ENCODE assay signal across 31 mouse cellular contexts in the genomic region with DNA sequence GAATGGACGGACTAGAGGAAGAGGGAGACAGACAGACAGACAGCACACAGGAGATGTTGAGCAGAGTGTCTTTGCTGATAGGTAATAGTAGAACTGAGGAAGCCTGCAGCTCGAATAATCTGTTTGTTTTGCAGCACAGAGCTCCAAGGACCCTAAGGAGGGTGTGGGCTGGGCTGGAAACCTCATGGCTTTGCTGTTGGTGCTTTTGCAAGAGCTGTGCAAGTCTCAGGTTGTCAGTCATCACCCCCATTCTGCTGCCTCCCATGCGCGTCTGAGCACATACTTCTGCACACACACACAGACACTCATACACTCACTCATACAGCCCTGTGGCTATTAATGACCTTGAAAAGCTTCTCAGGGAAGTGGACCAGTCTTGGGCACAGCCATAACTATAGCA. TPM values are rescaled to one million over a fixed set of nuclear protein-coding genes. Genes with fewer than 3 reads are reported as not detected.
DNase-seq lines count a peak whose midpoint lies in the region; ATAC-seq and TF ChIP-seq lines count a peak whose summit lies in the region.
"Had no signal": no experiment of that assay in that cellular context is flagged by ENCODE, and none has a peak within 500 bp of the region (broad histone marks: within the 10 kb centered on the region; RNA-seq: fewer than 3 reads in every experiment).

No protein-coding gene starts in this region.

- no peak for TF ChIP-seq CTCF in liver, postnatal 0 days (IDR thresholded peaks at IDR 0.05; ENCODE audit: low read depth)

- peaks cover 29% of the 10 kb centered on the region for H3K4me1 ChIP-seq in heart, embryonic 13.5 days
- no peaks in the 10 kb centered on the region for H3K4me1 ChIP-seq in liver, postnatal 0 days (ENCODE audit: insufficient read depth)
- H3K4me1 ChIP-seq in limb, embryonic 14.5 days (ENCODE audit: control insufficient read depth, insufficient read depth, low read length) = no peaks in the 10 kb centered on the region; the same call in 1 of the 2 replicates
- H3K4me1 ChIP-seq: forebrain, embryonic 12.5 days; forebrain, embryonic 15.5 days had no signal

- no peak for TF ChIP-seq EP300 in liver, postnatal 0 days (IDR thresholded peaks at IDR 0.05; ENCODE audit: low read depth)

- peak; percentile 42; the same call in 1 of the 2 replicates for ATAC-seq in frontal cortex, adult (ENCODE audit: low TSS enrichment)
- ATAC-seq in heart, embryonic 13.5 days (ENCODE audit: extremely low read depth, insufficient number of reproducible peaks, low FRiP score, low TSS enrichment) = no peak
- no peak for ATAC-seq in liver, postnatal 0 days
- no peak for ATAC-seq in limb, embryonic 14.5 days (ENCODE audit: low FRiP score, low read depth)
- ATAC-seq: forebrain, embryonic 15.5 days; hindbrain, postnatal 0 days; inflammation-experienced regulatory T-cells, adult 6 months; intestine, embryonic 16.5 days; Patski had no signal

- no peak for TF ChIP-seq POLR2A in limb, embryonic 14.5 days (IDR thresholded peaks at IDR 0.05; ENCODE audit: borderline replicate concordance, extremely low read depth, insufficient read depth, insufficient read length)

- no peaks in the 10 kb centered on the region for H3K27me3 ChIP-seq in heart, embryonic 13.5 days (replicated peaks)
- no peaks in the 10 kb centered on the region for H3K27me3 ChIP-seq in liver, postnatal 0 days (ENCODE audit: insufficient read depth, low read length)
- H3K27me3 ChIP-seq in limb, embryonic 14.5 days (ENCODE audit: control insufficient read depth, insufficient read depth, low read length) = no peaks in the 10 kb centered on the region
- H3K27me3 ChIP-seq: CH12.LX; embryonic facial prominence, embryonic 13.5 days; forebrain, embryonic 12.5 days; forebrain, embryonic 15.5 days; Patski had no signal

- H3K4me2 ChIP-seq in heart, embryonic 13.5 days = no peak overlapping the region
- H3K4me2 ChIP-seq in liver, postnatal 0 days (ENCODE audit: low read depth, low read length) = no peak overlapping the region
- no peak overlapping the region for H3K4me2 ChIP-seq in limb, embryonic 14.5 days (replicated peaks; ENCODE audit: low read depth, low read length, severe bottlenecking)
- H3K4me2 ChIP-seq: embryonic facial prominence, embryonic 13.5 days; forebrain, embryonic 12.5 days; forebrain, embryonic 15.5 days; hindbrain, embryonic 14.5 days had no signal

- DNase-seq in frontal cortex, postnatal 10 days (ENCODE audit: low spot score in 2 of 2) = no peak
- DNase-seq in heart, postnatal 4 days = no peak
- DNase-seq in liver, postnatal 0 days = peak; percentile 7
- DNase-seq in liver = no peak
- DNase-seq in limb, embryonic 14.5 days (ENCODE audit: low spot score) = no peak
- no peak for DNase-seq in kidney, adult 9 months
- DNase-seq: adrenal gland, postnatal 10 days; B cell, adult 2 months; cerebellum, adult 11-12 months; cerebellum, adult 8-10 months; cerebellum, postnatal 10 days; cerebellum, postnatal 36 days; embryo, embryonic 11 days; gastrocnemius, adult 2 months; gastrocnemius, postnatal 14 days; heart, adult 11 months; heart, postnatal 14 days had no signal

- H3K9ac ChIP-seq in heart, embryonic 13.5 days = 0 out of 2 replicates have a peak overlapping the region, but pooled peaks have one; percentile 10
- H3K9ac ChIP-seq in liver, postnatal 0 days (replicated peaks) = no peak overlapping the region
- H3K9ac ChIP-seq in limb, embryonic 14.5 days (ENCODE audit: low read depth, low read length, severe bottlenecking) = no peak overlapping the region
- H3K9ac ChIP-seq: embryonic facial prominence, embryonic 13.5 days; forebrain, embryonic 12.5 days; forebrain, embryonic 15.5 days; hindbrain, embryonic 14.5 days had no signal

- H3K36me3 ChIP-seq in heart, embryonic 13.5 days = peaks cover 31% of the 10 kb centered on the region; the same call in 1 of the 2 replicates
- H3K36me3 ChIP-seq in liver, postnatal 0 days (replicated peaks; ENCODE audit: insufficient read depth, low read length) = peaks cover 11% of the 10 kb centered on the region
- peaks cover 32% of the 10 kb centered on the region for H3K36me3 ChIP-seq in limb, embryonic 14.5 days (ENCODE audit: control insufficient read depth, insufficient read depth, low read length)

- 0 out of 2 replicates have a peak, but pooled peaks cover 3% of the 10 kb centered on the region for H3K9me3 ChIP-seq in heart, embryonic 13.5 days
- no peaks in the 10 kb centered on the region for H3K9me3 ChIP-seq in liver, postnatal 0 days (ENCODE audit: low read length)
- no peaks in the 10 kb centered on the region for H3K9me3 ChIP-seq in limb, embryonic 14.5 days (ENCODE audit: control insufficient read depth, low read length)
- H3K9me3 ChIP-seq: embryonic facial prominence, embryonic 10.5 days; embryonic facial prominence, embryonic 13.5 days; forebrain, embryonic 12.5 days; forebrain, embryonic 15.5 days; G1E had no signal

- H3K27ac ChIP-seq in heart, embryonic 13.5 days (replicated peaks) = no peak overlapping the region
- H3K27ac ChIP-seq in liver, postnatal 0 days (ENCODE audit: low read depth) = no peak overlapping the region
- H3K27ac ChIP-seq in limb, embryonic 14.5 days (replicated peaks; ENCODE audit: low read depth, low read length) = 0 out of 2 replicates have a peak overlapping the region, but pooled peaks have one; percentile 19
- H3K27ac ChIP-seq: embryonic facial prominence, embryonic 10.5 days; embryonic facial prominence, embryonic 13.5 days; forebrain, embryonic 12.5 days; forebrain, embryonic 15.5 days; gastrocnemius, adult 2 months; hindbrain, embryonic 14.5 days; hindbrain, postnatal 0 days had no signal

- H3K4me3 ChIP-seq in heart, embryonic 13.5 days = no peak overlapping the region
- no peak overlapping the region for H3K4me3 ChIP-seq in liver, postnatal 0 days (ENCODE audit: low read depth, low read length)
- no peak overlapping the region for H3K4me3 ChIP-seq in limb, embryonic 14.5 days (replicated peaks; ENCODE audit: low read length)
- H3K4me3 ChIP-seq: embryonic facial prominence, embryonic 10.5 days; embryonic facial prominence, embryonic 13.5 days; erythroblast, embryonic 14.5 days; forebrain, embryonic 12.5 days; forebrain, embryonic 15.5 days; gastrocnemius, adult 2 months had no signal

- WGBS in heart, embryonic 13.5 days = 48% methylated on average over 4 of the region's 4 CpGs
- 68% methylated on average over 4 of the region's 4 CpGs for WGBS in liver, postnatal 0 days (ENCODE audit: insufficient replicate concordance)
- WGBS in limb, embryonic 14.5 days = 81% methylated on average over 4 of the region's 4 CpGs

RNA-seq across cellular contexts. Expression of gene Psmd7, which starts 50.8 kb away (rescaled TPM):
- polyA plus RNA-seq in heart, embryonic 13.5 days (2015; fragmentation: Nextera tagmentation; extraction: Ambion mirVana) = 176 and 196 TPM in 2 replicates
- 10 to 100 TPM; 86.7 to 90.6 TPM for total RNA-seq in heart, postnatal 4 days (2021)
- 89.8 and 96.5 TPM in 2 replicates for polyA plus RNA-seq in liver, postnatal 0 days (2015; fragmentation: Nextera tagmentation; extraction: Ambion mirVana)
- polyA plus RNA-seq in limb, embryonic 14.5 days (2012; rRNA removed) = 119 and 152 TPM in 2 replicates
- polyA plus RNA-seq in limb, embryonic 14.5 days (2014; fragmentation: Nextera tagmentation; extraction: Ambion mirVana) = 281 and 303 TPM in 2 replicates
